Mouse (Mus musculus) ES-Bruce4 (cell line): ENCODE data around the gene Ripply2.

ENCODE experiments used
- CTCF ChIP-seq: IDR thresholded peaks from one replicate; pipeline ENCODE4 v1.8.1; 2011; ENCODE audit warnings: low read depth, low read length
- POLR2A ChIP-seq: IDR thresholded peaks from one replicate; pipeline ENCODE4 v1.8.1; 2011; ENCODE audit warnings: low read length; ENCODE audit not compliant: insufficient read depth

GRCm38 (mm10) chr9:87005435-87005779 lies 9.9 kb upstream of the Ripply2 start:
- TF ChIP-seq CTCF (no peak), POLR2A (no peak)
